Mouse (Mus musculus): ENCODE data around the gene Cast. TPM values are rescaled to one million over a fixed set of nuclear protein-coding genes. Genes with fewer than 3 reads are reported as not detected.

The Cast gene
- polyA plus RNA-seq, 1 experiment from 2014 or later, result 6.9 TPM

GRCm38 (mm10) chr13:74735834-74736233 lies 72.8 kb downstream of the Cast start:
- Histone ChIP-seq H3K4me1 (ENCODE audit: control insufficient read depth, insufficient read depth, low read depth, low read length) (no peaks in the 10 kb centered on the region), H3K9ac (ENCODE audit: low read depth, low read length) (no peak overlapping the region), H3K36me3 (ENCODE audit: control insufficient read depth, insufficient read depth, low read length) (no peaks in the 10 kb centered on the region), H3K4me2 (ENCODE audit: low read length) (no peak overlapping the region), H3K27ac (ENCODE audit: low read depth, low read length) (no peak overlapping the region), H3K9me3 (ENCODE audit: control insufficient read depth, low read length) (no peaks in the 10 kb centered on the region), H3K4me3 (ENCODE audit: low read length) (no peak overlapping the region), H3K27me3 (replicated peaks; ENCODE audit: control insufficient read depth, insufficient read depth, low read length) (no peaks in the 10 kb centered on the region)
- no peak for ATAC-seq
- 87% methylated on average over 5 of the region's 5 CpGs for WGBS

DNA sequence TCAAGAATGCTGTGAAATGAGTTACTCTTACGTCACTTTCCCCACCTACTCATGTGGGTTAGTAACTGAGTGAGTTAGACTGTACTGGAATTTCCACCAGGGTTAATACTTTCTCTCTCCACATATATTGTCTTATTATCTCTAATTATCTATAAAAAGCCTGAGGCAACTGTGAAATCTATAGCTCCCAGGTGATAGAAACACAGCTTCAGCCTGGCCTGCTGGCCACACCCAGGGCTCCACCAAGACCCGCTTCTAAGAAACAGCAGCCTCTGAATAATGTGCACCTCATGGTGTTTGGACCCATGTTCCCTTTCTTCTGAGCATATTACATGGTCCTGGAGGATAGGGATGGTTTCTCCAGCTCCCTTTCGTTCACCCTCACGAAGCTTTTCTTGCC lies 74.9 kb downstream of the Cast start:
- Histone ChIP-seq H3K27ac (ENCODE audit: low read depth, low read length) (no peak overlapping the region), H3K4me1 (ENCODE audit: control insufficient read depth, insufficient read depth, low read depth, low read length) (no peaks in the 10 kb centered on the region), H3K4me3 (ENCODE audit: low read length) (no peak overlapping the region), H3K36me3 (ENCODE audit: control insufficient read depth, insufficient read depth, low read length) (no peaks in the 10 kb centered on the region), H3K4me2 (ENCODE audit: low read length) (no peak overlapping the region), H3K27me3 (replicated peaks; ENCODE audit: control insufficient read depth, insufficient read depth, low read length) (no peaks in the 10 kb centered on the region), H3K9me3 (ENCODE audit: control insufficient read depth, low read length) (no peaks in the 10 kb centered on the region), H3K9ac (ENCODE audit: low read depth, low read length) (no peak overlapping the region)
- WGBS, result 91% methylated on average over 4 of the region's 4 CpGs
- no peak for ATAC-seq

GRCm38 (mm10) chr13:74719002-74719401 lies 89.6 kb downstream of the Cast start:
- Histone ChIP-seq H3K9me3 (ENCODE audit: control insufficient read depth, low read length) (no peaks in the 10 kb centered on the region; the same call in 1 of the 2 replicates), H3K27me3 (replicated peaks; ENCODE audit: control insufficient read depth, insufficient read depth, low read length) (no peaks in the 10 kb centered on the region), H3K4me2 (ENCODE audit: low read length) (no peak overlapping the region), H3K9ac (ENCODE audit: low read depth, low read length) (no peak overlapping the region), H3K27ac (ENCODE audit: low read depth, low read length) (no peak overlapping the region), H3K36me3 (ENCODE audit: control insufficient read depth, insufficient read depth, low read length) (no peaks in the 10 kb centered on the region; the same call in 1 of the 2 replicates), H3K4me3 (ENCODE audit: low read length) (no peak overlapping the region), H3K4me1 (ENCODE audit: control insufficient read depth, insufficient read depth, low read depth, low read length) (no peaks in the 10 kb centered on the region)
- 90% methylated on average over 2 of the region's 2 CpGs for WGBS
- ATAC-seq, result no peak

GRCm38 (mm10) chr13:74696225-74696624 lies 112.4 kb downstream of the Cast start:
- WGBS, result 53% methylated on average over 3 of the region's 3 CpGs

GRCm38 (mm10) chr13:74695497-74696193 lies 113.0 kb downstream of the Cast start:
- Histone ChIP-seq H3K36me3 (ENCODE audit: control insufficient read depth, insufficient read depth, low read length) (no peaks in the 10 kb centered on the region), H3K9ac (ENCODE audit: low read depth, low read length) (no peak overlapping the region), H3K4me2 (ENCODE audit: low read length) (no peak overlapping the region), H3K4me3 (ENCODE audit: low read length) (no peak overlapping the region), H3K9me3 (ENCODE audit: control insufficient read depth, low read length) (no peaks in the 10 kb centered on the region), H3K27ac (ENCODE audit: low read depth, low read length) (no peak overlapping the region), H3K27me3 (replicated peaks; ENCODE audit: control insufficient read depth, insufficient read depth, low read length) (no peaks in the 10 kb centered on the region), H3K4me1 (ENCODE audit: control insufficient read depth, insufficient read depth, low read depth, low read length) (no peaks in the 10 kb centered on the region)
- no peak for ATAC-seq
- 90% methylated on average over 5 of the region's 5 CpGs for WGBS

More at GRCm38 (mm10) chr13:74696225-74696624, 112.4 kb downstream of the Cast start:
- no peak overlapping the region for H3K9ac ChIP-seq (ENCODE audit: low read depth, low read length)
- ATAC-seq, result no peak
- H3K4me1 ChIP-seq (ENCODE audit: control insufficient read depth, insufficient read depth, low read depth, low read length), result no peaks in the 10 kb centered on the region
- no peaks in the 10 kb centered on the region for H3K27me3 ChIP-seq (replicated peaks; ENCODE audit: control insufficient read depth, insufficient read depth, low read length)
- H3K4me2 ChIP-seq (ENCODE audit: low read length), result no peak overlapping the region
- H3K36me3 ChIP-seq (ENCODE audit: control insufficient read depth, insufficient read depth, low read length), result no peaks in the 10 kb centered on the region
- H3K27ac ChIP-seq (ENCODE audit: low read depth, low read length), result no peak overlapping the region
- H3K4me3 ChIP-seq (ENCODE audit: low read length), result no peak overlapping the region
- no peaks in the 10 kb centered on the region for H3K9me3 ChIP-seq (ENCODE audit: control insufficient read depth, low read length)

Other genes with a start within 250 kb of the Cast start
- gene Erap1, start 169.2 kb downstream of the Cast start, polyA plus RNA-seq (2015; fragmentation: Nextera tagmentation; extraction: Ambion mirVana), result 6.3 and 6.9 TPM in 2 replicates

All from hindbrain, embryonic 16.5 days (tissue).